Mouse (Mus musculus): ENCODE results near the gene Epha7.

Gene Epha7

DNA sequence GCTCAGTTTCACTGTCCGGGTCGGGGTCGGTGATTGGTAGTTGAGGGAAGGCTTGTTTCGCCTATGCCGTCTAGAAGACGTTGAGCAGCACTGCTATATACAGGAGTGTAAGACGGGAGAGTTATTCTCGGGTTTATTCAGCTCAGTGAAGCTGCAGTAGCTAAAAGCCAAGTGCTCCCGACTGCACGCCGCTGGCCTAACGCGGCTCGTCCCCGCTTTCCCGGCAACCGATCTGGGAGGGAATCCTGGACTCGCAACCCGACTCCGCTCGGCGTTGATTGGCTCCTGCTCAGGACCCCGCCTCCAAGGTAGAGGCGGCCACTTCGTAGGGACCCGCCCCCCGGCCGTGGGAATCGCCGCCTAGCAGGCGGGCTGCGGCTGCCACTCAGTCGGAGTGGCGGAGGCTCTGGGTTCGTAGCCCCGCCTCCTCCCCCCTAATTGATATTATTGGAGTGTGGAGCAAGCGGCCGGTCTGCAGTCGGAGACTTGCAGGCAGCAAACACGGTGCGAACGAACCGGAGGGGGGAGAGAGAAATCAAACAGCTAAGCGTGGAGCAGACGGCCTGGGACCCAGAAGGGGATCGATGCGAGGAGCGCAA lies at the start of gene Epha7:
Epha7 (plus strand) TSS at position 441 of the 599 bp plus-strand sequence.
- under 1% methylated on average over 48 of the region's 48 CpGs for WGBS

DNA sequence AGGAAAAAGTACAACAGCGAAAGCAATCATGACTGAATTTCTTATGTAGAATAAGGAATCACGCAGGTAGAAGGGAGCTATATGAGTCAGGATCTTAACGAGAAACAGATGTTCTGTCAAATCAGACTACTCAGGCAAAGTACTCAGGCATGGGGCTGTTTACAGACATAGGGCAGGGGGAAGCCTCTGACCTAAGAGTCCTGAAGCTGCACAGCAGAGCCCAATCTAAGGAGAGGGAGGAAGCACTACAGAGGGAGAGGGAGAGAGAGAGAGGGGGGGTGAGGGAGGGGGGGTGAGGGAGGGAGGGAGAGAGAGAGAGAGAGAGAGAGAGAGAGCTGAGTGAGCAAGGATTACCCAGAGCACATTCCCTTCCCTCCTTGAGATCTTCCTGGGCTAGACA lies 29.0 kb upstream of the Epha7 start:
- WGBS, result 55% methylated on average over 3 of the region's 3 CpGs

DNA sequence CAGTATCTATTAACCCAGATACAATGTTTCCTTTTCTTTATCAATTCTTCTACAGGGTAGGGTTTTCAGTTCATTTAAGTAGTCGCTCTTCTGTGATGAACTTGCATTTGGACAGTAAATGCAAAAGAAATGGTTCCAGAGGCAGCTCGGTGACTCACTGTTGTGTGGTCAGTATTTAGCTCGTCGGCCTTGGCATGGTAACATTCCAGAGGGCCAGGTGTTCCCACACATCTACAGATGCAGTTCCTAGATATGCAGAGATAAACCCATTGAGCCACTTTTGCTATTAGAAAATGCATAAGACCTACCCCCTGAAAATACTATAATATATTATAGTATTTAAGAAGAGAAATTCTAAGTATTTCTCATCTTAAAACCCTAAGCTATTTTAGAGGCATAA lies 3.2 kb upstream of the Epha7 start:
- WGBS, result 86% methylated on average over 4 of the region's 4 CpGs

DNA sequence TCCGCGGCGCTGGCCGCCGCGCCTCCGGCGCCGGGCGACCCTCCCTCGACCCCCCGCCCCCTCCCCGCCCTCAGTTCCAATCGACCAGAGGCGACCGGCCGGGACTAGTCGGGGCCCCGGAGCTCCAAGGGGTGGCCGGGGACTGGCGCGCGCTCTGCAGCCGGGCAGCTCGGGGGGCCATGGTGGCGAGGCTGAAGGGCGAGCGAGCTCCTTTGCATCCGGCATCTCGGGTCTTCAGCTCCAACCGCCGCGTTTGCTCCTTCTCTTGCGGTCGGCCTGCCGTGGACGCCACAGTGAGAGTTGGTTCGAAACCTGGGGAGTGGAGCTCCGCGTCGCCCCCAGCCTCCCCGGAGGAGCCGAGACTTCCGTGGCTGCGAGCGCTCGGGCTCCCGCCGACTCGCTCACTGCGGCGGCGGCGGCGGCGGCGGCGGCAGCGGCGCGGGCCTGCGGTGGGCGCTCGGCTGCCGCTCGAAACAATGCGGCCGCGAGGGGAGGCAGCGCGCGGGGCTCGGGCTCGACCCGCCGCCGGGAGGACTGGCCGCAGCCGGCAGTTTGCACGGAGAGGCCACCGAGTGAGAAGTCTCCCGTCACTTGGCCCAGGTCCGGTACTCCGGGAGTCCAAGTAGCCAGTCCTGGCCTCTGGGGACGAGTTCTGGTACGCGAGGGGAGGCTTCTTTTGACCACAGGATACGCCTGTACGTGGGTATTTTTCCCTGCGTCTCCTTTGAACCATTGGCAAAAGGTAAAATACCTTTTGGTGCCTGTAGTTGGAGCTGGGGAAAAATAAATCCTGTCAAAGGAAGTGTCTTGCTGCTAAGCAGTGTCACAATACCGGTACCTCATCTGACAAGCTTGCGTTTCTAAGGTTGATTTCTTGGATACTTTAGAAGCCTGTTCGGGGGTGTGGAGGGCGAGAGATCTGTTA lies 882 bp downstream of the Epha7 start:
- under 1% methylated on average over 90 of the region's 94 CpGs for WGBS

DNA sequence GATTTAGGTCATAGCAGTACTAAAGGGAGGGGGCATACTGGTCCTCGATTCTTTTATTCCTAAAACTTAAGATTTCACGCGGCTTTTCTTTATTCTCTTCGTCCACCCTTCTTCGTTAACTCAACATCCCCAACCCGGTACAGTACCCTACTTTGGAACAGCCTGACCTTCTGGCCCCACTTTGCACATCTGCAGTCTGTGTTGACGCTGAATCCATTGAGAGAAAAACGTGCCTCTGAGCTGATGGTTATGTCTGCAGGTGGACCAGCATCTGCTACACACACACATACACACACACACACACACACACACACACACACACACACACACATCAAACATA lies 1.5 kb downstream of the Epha7 start:
- under 1% methylated on average over 8 of the region's 8 CpGs for WGBS

DNA sequence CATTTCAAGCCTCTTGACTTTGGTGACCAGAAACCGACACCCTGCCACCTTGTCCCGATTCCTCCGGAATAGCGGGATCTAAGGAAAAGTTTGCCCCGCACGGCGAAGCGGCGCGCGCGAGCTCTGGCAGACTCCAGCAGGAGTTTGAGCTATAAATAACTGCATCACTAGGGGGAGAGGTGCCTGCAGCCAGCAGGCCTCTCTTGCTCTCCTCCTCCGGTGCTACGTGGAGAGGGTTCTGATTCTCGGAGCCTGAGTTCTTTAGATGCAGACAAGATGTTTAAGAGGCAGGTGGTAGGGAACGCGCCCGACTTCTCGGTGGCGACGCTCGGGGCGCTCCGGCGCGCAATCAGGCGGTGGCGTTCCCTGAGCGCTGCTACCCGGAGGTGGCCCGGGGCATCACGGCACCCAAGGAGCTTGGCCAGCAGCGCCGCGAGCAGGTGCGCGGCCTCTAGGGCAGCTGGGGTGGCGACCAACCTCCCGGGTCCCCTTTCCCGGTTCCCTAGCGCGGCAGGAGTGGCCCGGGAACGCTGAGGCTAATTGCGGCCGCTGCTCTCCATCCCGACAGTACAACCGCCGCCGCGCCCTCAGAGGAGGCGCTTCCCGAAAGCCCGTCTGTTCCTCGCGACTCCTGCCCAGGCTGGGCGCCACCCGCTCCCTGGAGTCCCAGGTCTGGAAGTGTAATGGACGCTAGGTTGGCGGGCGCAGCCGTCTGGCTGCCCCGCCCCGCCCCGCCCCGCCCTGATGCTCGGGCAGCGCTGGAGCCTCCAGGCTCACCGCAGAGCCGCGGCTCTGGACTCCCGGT lies 2.1 kb downstream of the Epha7 start:
- under 1% methylated on average over 71 of the region's 72 CpGs for WGBS

DNA sequence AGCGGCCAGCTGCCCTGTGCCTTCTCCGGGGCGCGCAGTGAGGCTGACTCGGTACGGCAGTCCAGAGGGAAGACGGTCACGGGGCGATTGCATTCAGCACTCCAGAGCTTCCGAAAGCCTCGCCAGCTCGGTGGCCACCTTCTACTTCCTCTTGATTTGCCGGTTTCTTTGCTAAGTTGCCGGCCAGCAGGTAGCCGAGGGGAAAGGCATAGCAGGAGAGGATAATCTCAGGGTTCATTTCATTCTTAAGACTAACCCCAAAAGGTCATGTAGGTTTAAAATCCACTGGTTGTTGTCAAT lies 2.6 kb downstream of the Epha7 start:
- WGBS, result under 1% methylated on average over 15 of the region's 15 CpGs

DNA sequence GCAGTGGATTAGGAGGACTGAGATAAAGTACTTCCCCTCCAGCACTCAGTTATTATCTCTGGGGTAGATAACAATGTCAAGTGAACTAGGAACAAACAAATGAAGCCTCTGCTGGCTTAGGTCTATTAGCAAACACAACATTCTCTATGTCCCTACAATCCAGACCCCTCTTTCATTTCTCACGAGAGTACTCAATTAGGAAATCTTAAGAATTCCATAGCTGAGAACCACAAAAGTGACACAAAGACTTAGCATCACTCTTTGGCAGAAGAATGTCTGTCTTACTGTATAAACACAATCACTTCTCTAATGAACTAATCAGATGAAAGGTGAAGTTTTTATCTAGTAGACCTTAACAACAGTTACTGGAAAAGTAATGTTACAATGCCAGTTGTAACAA lies 10.7 kb downstream of the Epha7 start:
- WGBS, result 66% methylated on average over 1 of the region's 1 CpGs

DNA sequence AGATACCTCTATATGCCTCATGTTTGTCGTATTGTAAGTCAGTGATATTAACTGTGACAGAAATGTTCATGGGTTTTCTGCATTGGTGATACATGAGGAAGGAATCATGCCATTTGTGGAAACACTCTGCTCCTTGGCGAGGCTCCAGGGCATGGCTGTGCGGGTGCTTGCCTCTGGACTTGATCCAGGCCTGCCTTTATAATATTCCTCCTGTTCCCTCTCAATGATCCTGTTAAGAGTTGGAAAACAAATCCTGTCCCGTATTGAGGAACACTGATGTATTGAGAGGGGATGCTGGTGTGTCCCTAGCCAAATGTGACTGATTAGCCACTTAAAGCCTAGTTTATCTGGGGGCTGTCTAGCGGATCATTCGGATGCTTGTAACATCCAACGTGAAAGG lies 11.7 kb downstream of the Epha7 start:
- 47% methylated on average over 7 of the region's 7 CpGs for WGBS

DNA sequence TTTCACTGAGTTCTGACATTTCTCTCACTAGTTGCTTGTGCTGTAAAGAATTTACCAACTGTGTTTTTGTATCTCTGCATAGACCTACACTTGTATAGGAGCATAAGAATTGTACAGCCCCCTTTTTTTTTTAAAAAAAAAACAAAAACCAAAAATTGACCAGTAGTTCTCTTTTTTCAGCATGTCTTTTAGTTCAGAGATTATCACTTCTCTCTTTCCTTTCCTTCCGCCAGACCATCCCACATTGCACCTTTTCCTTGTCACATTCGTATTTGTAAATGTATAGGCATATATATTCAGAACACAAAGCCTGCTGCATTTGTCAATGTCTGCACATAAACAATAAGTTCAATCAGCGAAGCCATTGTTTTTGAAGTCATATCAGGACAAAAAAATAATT lies 24.7 kb downstream of the Epha7 start:
- WGBS, result 72% methylated on average over 3 of the region's 3 CpGs

DNA sequence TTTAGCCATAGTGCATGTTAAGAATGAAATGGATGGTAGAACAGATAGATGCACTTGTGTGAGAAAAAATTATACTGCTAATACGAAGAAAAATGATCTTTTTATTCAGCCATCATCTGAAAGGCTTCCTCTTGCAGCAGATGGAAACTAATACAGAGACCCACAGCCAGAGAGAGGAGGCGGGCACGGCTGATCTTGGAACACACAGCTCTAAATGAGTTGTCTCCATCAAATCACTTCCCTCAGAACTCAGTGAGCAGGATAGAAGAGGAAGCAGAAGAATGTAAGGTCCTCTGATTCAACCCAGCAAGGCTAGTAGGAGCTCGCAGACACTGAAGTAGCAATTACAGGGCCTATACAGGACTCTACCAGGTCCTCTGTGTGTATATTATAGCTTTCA lies 33.4 kb downstream of the Epha7 start:
- WGBS, result 59% methylated on average over 4 of the region's 4 CpGs

DNA sequence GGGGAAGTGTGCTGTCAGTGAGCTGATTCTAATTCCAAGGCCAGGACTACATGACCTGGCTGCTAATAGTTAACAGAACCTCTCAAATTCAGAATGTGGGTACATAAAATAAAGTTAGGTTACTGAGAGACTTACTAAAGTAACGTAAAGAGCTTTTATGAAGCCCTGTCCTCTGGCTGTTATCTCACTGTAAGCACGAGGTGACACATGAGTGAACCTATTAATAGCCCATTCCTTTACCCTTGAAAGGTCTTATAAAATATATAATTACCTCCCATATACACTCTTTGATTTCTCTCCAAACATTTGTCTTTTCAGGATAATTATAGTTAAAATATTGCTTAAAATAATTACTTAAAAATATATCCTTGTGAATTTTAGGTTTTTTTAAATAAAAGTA lies 37.5 kb downstream of the Epha7 start:
- 63% methylated on average over 2 of the region's 2 CpGs for WGBS

DNA sequence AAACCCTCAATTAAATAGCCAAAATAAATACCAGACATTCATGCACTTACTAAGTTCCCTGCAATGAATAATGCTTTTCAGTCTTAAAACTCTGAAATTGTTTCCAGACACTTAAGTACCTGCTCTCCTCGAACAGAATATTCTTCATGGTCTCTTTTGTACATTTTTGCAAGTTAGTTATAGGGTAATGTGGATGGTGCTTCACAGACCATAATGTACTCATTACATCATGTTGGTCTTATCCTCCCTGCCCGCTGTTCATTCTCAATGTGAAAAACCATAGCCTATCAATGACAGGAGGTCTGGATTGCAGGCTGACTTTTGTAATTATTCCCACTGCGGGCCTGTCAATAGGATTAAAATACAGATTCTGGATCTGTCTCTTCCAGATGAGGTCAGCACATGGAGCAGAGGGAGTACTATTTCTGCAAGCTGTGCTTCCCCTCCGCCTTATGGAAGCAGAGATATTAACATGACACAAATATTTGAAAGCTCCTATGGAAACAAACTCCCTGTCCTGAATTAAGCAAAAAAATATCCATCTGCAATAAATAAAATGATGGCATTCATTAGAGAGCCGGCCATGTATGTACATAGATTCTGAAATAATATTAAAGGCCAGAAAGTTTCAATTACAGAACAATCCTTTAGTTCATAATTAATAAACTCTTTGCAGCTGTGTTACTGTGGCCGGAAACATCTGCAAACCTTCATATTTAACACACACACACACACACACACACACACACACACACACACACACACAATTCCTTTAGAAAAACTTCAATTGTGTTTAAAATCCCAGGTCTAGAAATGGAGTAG lies 50.1 kb downstream of the Epha7 start:
- 83% methylated on average over 6 of the region's 6 CpGs for WGBS

DNA sequence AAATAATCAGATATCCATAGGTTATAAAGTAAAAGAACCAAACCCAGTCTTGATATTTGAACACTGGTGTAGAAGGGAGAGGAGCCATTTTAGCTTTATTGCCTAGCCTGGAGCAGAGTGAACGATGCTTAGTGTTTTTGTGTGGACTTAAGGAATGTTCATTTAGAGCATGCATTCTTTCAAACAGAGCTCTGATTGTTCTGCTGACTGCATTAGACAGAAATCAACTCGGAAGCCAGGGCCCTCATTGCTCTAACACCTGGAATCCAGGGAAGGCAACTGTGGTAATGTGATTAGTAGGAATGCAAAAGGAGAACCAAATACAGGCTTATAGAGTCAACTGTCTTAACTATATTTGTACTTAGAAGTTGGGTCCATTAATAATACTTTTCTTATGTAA lies 53.5 kb downstream of the Epha7 start:
- 51% methylated on average over 2 of the region's 2 CpGs for WGBS

DNA sequence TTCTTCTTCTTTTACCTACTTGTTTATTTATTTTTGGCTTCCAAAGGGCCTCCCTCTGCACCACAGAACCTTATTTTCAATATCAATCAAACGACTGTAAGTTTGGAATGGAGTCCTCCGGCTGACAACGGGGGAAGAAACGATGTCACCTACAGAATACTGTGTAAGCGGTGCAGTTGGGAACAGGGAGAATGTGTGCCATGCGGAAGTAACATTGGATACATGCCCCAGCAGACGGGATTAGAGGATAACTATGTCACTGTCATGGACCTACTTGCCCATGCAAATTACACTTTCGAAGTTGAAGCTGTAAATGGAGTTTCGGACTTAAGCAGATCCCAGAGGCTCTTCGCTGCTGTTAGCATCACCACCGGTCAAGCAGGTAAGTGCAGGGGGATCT lies 58.7 kb downstream of the Epha7 start:
- WGBS, result 68% methylated on average over 11 of the region's 11 CpGs

DNA sequence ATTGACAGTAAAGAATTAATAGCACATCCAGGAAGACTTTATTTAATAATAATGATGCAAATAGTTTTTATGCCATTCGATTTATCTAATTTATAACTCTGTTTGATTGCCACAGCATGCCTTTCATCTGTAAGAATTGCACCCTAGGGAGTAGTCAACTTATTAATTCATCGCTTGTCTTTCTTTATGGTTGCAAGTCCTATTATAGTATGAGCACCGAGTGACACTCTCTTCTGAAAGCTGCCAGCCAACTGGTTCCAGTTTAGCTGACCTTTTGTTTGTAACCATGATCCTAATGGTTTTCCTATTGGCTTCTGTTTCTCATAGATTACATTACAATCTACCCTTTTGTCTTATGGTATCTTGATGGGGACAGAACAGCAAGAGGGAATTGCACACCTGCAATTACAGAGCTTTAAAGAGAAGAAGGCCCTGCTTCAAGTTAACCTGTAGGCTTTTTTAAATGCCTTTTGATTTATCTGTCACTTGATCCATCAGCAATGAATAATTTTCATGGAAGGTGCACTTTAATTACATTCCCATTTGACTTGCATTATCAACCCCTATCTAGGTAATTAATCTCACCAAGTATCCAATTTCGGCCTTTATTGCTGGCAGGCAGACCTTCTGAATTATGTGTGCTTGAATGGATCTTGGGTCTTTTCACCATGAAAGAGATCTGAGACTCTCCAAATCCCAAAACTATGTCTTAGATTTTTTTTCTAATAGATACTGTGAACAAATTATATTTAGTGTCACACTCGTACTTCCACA lies 68.5 kb downstream of the Epha7 start:
- 72% methylated on average over 5 of the region's 5 CpGs for WGBS

DNA sequence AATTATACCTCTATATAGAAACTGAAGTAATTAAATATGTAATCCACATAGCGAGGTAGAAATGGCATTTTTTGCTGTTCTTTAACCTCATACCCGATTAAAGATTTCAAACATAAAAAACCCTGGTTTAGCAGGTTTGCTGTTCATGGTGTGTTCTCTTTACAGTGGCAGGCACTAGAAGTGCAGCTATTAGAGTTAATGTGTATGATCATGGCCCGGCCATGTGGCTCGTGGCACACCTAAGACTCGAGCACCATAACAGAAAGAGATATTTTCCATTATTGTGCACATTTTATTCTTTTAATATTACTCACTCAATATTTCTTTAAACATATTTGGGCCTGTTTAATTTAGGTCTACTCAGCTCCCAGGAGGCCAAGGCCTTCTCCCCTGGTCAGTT lies 76.7 kb downstream of the Epha7 start:
- WGBS, result 83% methylated on average over 5 of the region's 5 CpGs

DNA sequence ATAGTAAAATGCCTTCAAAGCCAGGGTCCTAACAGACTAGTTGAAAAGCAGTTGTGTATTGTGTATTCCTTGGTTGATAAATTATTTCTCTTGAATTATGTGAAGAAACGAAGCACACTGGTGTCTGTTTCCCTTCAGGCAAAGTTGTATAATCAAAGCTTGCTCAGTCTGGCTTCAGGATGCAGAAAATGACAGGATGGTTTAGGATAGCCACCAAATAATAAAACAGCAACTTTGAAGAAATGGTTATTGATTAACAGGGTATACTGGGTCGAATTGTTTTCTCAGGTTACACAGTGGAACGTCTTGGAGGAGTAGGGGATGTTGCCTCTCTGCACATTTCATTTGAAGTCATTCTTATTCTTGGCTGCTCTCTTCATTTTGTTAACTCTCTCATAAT lies 77.2 kb downstream of the Epha7 start:
- 50% methylated on average over 3 of the region's 3 CpGs for WGBS

DNA sequence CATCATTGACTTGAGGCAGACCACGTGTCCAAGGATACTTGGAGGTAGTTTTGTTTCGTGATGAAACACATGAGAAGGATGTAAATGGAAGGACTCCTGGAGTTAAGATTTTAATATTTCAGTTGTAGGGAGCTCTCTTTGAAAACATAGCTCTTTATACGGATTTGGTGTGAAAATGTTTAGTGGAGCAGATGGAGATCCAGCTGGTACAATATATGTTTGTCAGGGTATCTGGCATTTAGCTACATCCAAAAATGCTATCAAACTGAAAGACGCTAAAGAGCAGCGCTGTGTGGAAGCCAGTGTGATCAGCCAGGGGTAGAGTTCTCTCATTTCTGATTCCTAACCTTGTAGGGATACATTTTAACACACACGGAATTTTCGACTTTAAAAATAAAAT lies 82.5 kb downstream of the Epha7 start:
- WGBS, result 45% methylated on average over 7 of the region's 7 CpGs

DNA sequence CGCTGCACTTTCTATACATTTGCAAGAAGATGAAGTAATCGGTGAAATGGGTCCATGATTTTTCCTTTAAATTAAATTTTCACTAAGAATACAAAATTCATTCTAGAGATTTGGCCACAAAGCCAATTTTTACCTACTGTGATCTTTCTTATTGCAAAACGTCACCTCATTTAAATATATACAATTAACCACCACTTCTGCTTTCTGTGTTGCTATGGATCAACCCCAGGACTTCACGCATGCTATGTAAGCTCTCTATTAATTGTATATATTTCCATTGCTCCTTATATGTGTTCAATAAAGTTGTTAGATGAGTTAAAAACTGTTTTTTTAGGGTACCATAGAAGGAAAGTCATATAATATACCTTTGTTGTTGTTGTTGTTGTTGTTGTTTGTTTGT lies 86.4 kb downstream of the Epha7 start:
- 89% methylated on average over 4 of the region's 4 CpGs for WGBS

DNA sequence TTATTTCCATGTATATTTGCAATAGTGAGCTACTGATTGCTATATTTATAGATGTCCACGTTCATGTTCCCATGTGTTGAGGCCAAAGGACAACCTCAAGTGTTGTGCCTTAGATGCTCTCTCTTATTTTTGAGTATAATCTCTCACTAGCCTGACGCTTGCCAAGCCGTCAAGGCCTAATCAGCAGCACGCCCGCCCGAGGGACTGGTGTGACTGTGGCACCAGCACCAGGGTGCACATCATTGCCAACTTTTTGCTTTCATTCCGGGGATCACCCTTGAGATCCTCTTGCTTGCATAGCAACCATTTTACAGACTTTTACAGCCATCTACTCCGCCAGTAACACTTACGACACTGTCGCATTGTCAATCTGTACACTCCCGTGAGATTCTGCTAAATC lies 86.9 kb downstream of the Epha7 start:
- 81% methylated on average over 11 of the region's 11 CpGs for WGBS
